Mouse (Mus musculus): Measurements from ENCODE around the gene Frmd5.

GRCm38 (mm10) chr2:121551271-121551670, 255.6 kb downstream of the Frmd5 start:
- no peak for TF ChIP-seq POLR2A (IDR thresholded peaks at IDR 0.05; ENCODE audit: extremely low read depth, insufficient read depth, low read length)
- TF ChIP-seq CTCF (IDR thresholded peaks at IDR 0.05; ENCODE audit: extremely low read depth, insufficient read depth, low read length) = no peak
